Mouse (Mus musculus): ENCODE data around the gene Cacna1e. TPM values are rescaled to one million over a fixed set of nuclear protein-coding genes. Genes with fewer than 3 reads are reported as not detected.

Gene Cacna1e
- polyA plus RNA-seq, 2 experiments = 0.02 to 0.03 TPM

- TF ChIP-seq EP300 (IDR thresholded peaks at IDR 0.05; ENCODE audit: low read depth) (no peak), CTCF (IDR thresholded peaks at IDR 0.05; ENCODE audit: low read depth) (no peak)
- H3K4me2 ChIP-seq (ENCODE audit: low read depth) = no peak overlapping the region
- ATAC-seq (ENCODE audit: insufficient read depth) (no peak), DNase-seq (ENCODE audit: low read depth in 3 of 3, low spot score in 3 of 3) (no peak)
- H3K4me3 ChIP-seq (ENCODE audit: insufficient read depth in 1 of 2, low read depth in 2 of 2, low read length in 2 of 2) = no peak overlapping the region
- H3K36me3 ChIP-seq (replicated peaks; ENCODE audit: control insufficient read depth, insufficient read depth, low read depth) = no peaks in the 10 kb centered on the region
- no peak overlapping the region for H3K27ac ChIP-seq
- H3K9me3 ChIP-seq (ENCODE audit: control insufficient read depth, low read length) = no peaks in the 10 kb centered on the region
- H3K27me3 ChIP-seq (ENCODE audit: control insufficient read depth, insufficient read depth, low read length) = no peaks in the 10 kb centered on the region
- no peak overlapping the region for H3K9ac ChIP-seq (replicated peaks)
- H3K4me1 ChIP-seq (replicated peaks; ENCODE audit: control insufficient read depth in 2 of 2, insufficient read depth in 2 of 2, low read length in 1 of 2) = no peaks in the 10 kb centered on the region
- WGBS (ENCODE audit: insufficient replicate concordance) = 60% methylated on average over 6 of the region's 6 CpGs
Measured at GRCm38 (mm10) chr1:154830051-154830450, 54.2 kb downstream of the Cacna1e start.

- no peak overlapping the region for H3K27ac ChIP-seq
- no peak for ATAC-seq (ENCODE audit: insufficient read depth)
- WGBS (ENCODE audit: insufficient replicate concordance) = 34% methylated on average over 3 of the region's 3 CpGs
- no peak overlapping the region for H3K4me3 ChIP-seq (ENCODE audit: insufficient read depth in 1 of 2, low read depth in 2 of 2, low read length in 2 of 2)
- no peaks in the 10 kb centered on the region for H3K4me1 ChIP-seq (replicated peaks; ENCODE audit: control insufficient read depth in 2 of 2, insufficient read depth in 2 of 2, low read length in 1 of 2)
- no peak overlapping the region for H3K4me2 ChIP-seq (ENCODE audit: low read depth)
- no peak overlapping the region for H3K9ac ChIP-seq (replicated peaks)
- no peak for DNase-seq (ENCODE audit: low read depth in 3 of 3, low spot score in 3 of 3)
- H3K36me3 ChIP-seq (replicated peaks; ENCODE audit: control insufficient read depth, insufficient read depth, low read depth) = no peaks in the 10 kb centered on the region
- H3K9me3 ChIP-seq (ENCODE audit: control insufficient read depth, low read length) = no peaks in the 10 kb centered on the region
- TF ChIP-seq CTCF (IDR thresholded peaks at IDR 0.05; ENCODE audit: low read depth) (no peak), EP300 (IDR thresholded peaks at IDR 0.05; ENCODE audit: low read depth) (no peak)
- no peaks in the 10 kb centered on the region for H3K27me3 ChIP-seq (ENCODE audit: control insufficient read depth, insufficient read depth, low read length)
Measured at GRCm38 (mm10) chr1:154823098-154823497, 61.2 kb downstream of the Cacna1e start.

GRCm38 (mm10) chr1:154820422-154820821 lies 63.9 kb downstream of the Cacna1e start:
- Histone ChIP-seq H3K36me3 (replicated peaks; ENCODE audit: control insufficient read depth, insufficient read depth, low read depth) (no peaks in the 10 kb centered on the region), H3K9ac (replicated peaks) (no peak overlapping the region), H3K27ac (no peak overlapping the region), H3K4me3 (ENCODE audit: insufficient read depth in 1 of 2, low read depth in 2 of 2, low read length in 2 of 2) (no peak overlapping the region), H3K4me1 (replicated peaks; ENCODE audit: control insufficient read depth in 2 of 2, insufficient read depth in 2 of 2, low read length in 1 of 2) (no peaks in the 10 kb centered on the region), H3K27me3 (ENCODE audit: control insufficient read depth, insufficient read depth, low read length) (no peaks in the 10 kb centered on the region), H3K9me3 (ENCODE audit: control insufficient read depth, low read length) (no peaks in the 10 kb centered on the region), H3K4me2 (ENCODE audit: low read depth) (no peak overlapping the region)
- TF ChIP-seq EP300 (IDR thresholded peaks at IDR 0.05; ENCODE audit: low read depth) (no peak), CTCF (IDR thresholded peaks at IDR 0.05; ENCODE audit: low read depth) (no peak)
- DNase-seq (ENCODE audit: low read depth in 3 of 3, low spot score in 3 of 3) = no peak
- WGBS (ENCODE audit: insufficient replicate concordance) = 65% methylated on average over 7 of the region's 7 CpGs
- ATAC-seq (ENCODE audit: insufficient read depth) = no peak

- no peaks in the 10 kb centered on the region for H3K27me3 ChIP-seq (ENCODE audit: control insufficient read depth, insufficient read depth, low read length)
- no peak for TF ChIP-seq EP300 (IDR thresholded peaks at IDR 0.05; ENCODE audit: low read depth)
- no peak for TF ChIP-seq CTCF (IDR thresholded peaks at IDR 0.05; ENCODE audit: low read depth)
- WGBS (ENCODE audit: insufficient replicate concordance) = 61% methylated on average over 2 of the region's 2 CpGs
Measured at GRCm38 (mm10) chr1:154819960-154820359, 64.3 kb downstream of the Cacna1e start.

GRCm38 (mm10) chr1:154818742-154819141 lies 65.6 kb downstream of the Cacna1e start:
- ATAC-seq (ENCODE audit: insufficient read depth) (no peak), DNase-seq (ENCODE audit: low read depth in 3 of 3, low spot score in 3 of 3) (no peak)
- Histone ChIP-seq H3K4me3 (ENCODE audit: insufficient read depth in 1 of 2, low read depth in 2 of 2, low read length in 2 of 2) (no peak overlapping the region), H3K27me3 (ENCODE audit: control insufficient read depth, insufficient read depth, low read length) (no peaks in the 10 kb centered on the region), H3K9me3 (ENCODE audit: control insufficient read depth, low read length) (no peaks in the 10 kb centered on the region), H3K36me3 (replicated peaks; ENCODE audit: control insufficient read depth, insufficient read depth, low read depth) (no peaks in the 10 kb centered on the region), H3K4me1 (replicated peaks; ENCODE audit: control insufficient read depth in 2 of 2, insufficient read depth in 2 of 2, low read length in 1 of 2) (no peaks in the 10 kb centered on the region), H3K27ac (no peak overlapping the region), H3K4me2 (ENCODE audit: low read depth) (no peak overlapping the region), H3K9ac (replicated peaks) (no peak overlapping the region)
- 5% methylated on average over 1 of the region's 1 CpGs for WGBS (ENCODE audit: insufficient replicate concordance)
- TF ChIP-seq EP300 (IDR thresholded peaks at IDR 0.05; ENCODE audit: low read depth) = no peak
- TF ChIP-seq CTCF (IDR thresholded peaks at IDR 0.05; ENCODE audit: low read depth) = no peak

More at GRCm38 (mm10) chr1:154819960-154820359, 64.3 kb downstream of the Cacna1e start:
- Histone ChIP-seq H3K4me2 (ENCODE audit: low read depth) (no peak overlapping the region), H3K27ac (no peak overlapping the region), H3K9ac (replicated peaks) (no peak overlapping the region), H3K4me1 (replicated peaks; ENCODE audit: control insufficient read depth in 2 of 2, insufficient read depth in 2 of 2, low read length in 1 of 2) (no peaks in the 10 kb centered on the region), H3K4me3 (ENCODE audit: insufficient read depth in 1 of 2, low read depth in 2 of 2, low read length in 2 of 2) (no peak overlapping the region), H3K36me3 (replicated peaks; ENCODE audit: control insufficient read depth, insufficient read depth, low read depth) (no peaks in the 10 kb centered on the region), H3K9me3 (ENCODE audit: control insufficient read depth, low read length) (no peaks in the 10 kb centered on the region)
- DNase-seq (ENCODE audit: low read depth in 3 of 3, low spot score in 3 of 3) = no peak
- no peak for ATAC-seq (ENCODE audit: insufficient read depth)

Measured in liver, embryonic 14.5 days (tissue).